Mouse (Mus musculus) olfactory bulb, adult 2 months (tissue): ENCODE data around the gene Nop14. TPM values are rescaled to one million over a fixed set of nuclear protein-coding genes. Genes with fewer than 3 reads are reported as not detected.
A peak's percentile ranks its signal among the peaks of the same experiment; 100 is the strongest.
"Not testable (repeated sequence)": the region's sequence is repeated elsewhere in the genome, so short reads cannot be mapped to it uniquely, and the experiment has no call there.

Experiments
- H3K27ac ChIP-seq: fragments of 200-500 bp; 2 replicates; pipeline ENCODE4 v1.5.1; 2012; ENCODE audit warnings: low read depth, low read length; ENCODE audit not compliant: insufficient read depth
- H3K4me1 ChIP-seq: fragments of 200-500 bp; 2 replicates; pipeline ENCODE4 v1.6.1; 2012; ENCODE audit warnings: low read length; ENCODE audit not compliant: control insufficient read depth, insufficient read depth
- H3K4me3 ChIP-seq: fragments of 200-500 bp; 2 replicates; pipeline ENCODE4 v1.5.1; 2012; ENCODE audit warnings: mild to moderate bottlenecking, low read depth, low read length, moderate library complexity; ENCODE audit not compliant: insufficient read depth
- CTCF ChIP-seq: fragments of 200-500 bp; IDR thresholded peaks from 2 replicates; pipeline ENCODE4 v1.5.1; 2012; ENCODE audit warnings: low read depth, mild to moderate bottlenecking, low read length, moderate library complexity; ENCODE audit not compliant: insufficient read depth
- POLR2A ChIP-seq: fragments of 200-500 bp; IDR thresholded peaks from 2 replicates; pipeline ENCODE4 v1.6.1; 2012; ENCODE audit warnings: mild to moderate bottlenecking, low read depth, low read length, moderate library complexity; ENCODE audit not compliant: insufficient read depth
- WGBS: fragments of 180-500 bp; shearing (Covaris S2); methylation state at CpG from one replicate; pipeline ENCODE4 v1.1.7; 2018; 5-methylcytosine and 5-hydroxymethylcytosine counted together
- polyA plus RNA-seq: library from polyadenylated mRNA; stranded (reverse); fragments of >200 nt; gene quantifications from 2 replicates; pipeline ENCODE4 v1.2.4, GENCODE M21; 2012; ENCODE audit warnings: low replicate concordance; ENCODE audit not compliant: missing spikeins, insufficient read depth, insufficient read length

Gene Nop14
- polyA plus RNA-seq, 1 experiment = not detected

DNA sequence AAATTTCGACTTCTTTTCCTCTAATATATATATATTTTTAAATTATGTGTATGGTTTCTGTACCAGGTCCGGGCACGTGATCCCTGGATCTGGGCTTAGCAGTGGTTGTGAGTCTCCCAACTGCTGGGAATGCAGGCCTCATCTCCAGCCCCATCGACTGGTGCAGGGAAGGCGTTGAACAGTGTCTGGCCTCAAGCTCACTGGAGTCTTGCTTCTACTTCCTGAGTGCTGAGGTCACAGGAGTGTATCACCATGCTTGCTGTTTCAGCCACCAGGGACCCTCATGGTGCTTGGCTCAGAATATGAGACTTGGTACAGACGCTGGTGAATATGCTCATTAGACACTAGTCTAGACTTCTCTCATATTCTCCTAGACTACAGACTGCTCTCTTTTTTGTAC lies 67.3 kb downstream of the Nop14 start:
- peaks cover 13% of the 10 kb centered on the region for H3K4me1 ChIP-seq
- WGBS = 88% methylated on average over 6 of the region's 6 CpGs
- H3K27ac ChIP-seq = no peak overlapping the region
- H3K4me3 ChIP-seq = no peak overlapping the region
- TF ChIP-seq CTCF (no peak), POLR2A (no peak)

DNA sequence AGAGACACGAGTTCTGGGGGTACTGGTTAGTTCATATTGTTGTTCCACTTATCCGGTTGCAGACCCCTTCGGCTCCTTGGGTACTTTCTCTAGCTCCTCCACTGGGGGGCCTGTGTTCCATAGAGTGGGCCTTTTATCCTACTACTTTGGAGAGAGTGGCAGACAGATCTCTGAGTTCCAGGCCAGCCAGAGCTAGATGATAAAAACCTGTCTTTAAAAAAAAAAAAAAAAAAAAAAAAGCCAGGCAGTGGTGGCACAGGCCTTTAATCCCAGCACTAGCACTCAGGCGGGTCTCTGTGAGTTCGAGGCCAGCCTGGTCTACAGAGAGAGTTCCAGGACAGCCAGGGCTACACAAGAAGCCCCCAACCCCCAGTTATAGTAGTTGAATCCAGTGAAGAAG lies 67.7 kb downstream of the Nop14 start:
- H3K4me3 ChIP-seq, H3K27ac ChIP-seq: not testable (repeated sequence)
- 70% methylated on average over 5 of the region's 5 CpGs for WGBS
- H3K4me1 ChIP-seq = peaks cover 13% of the 10 kb centered on the region

- TF ChIP-seq CTCF (no peak), POLR2A (no peak)
- no peak overlapping the region for H3K27ac ChIP-seq
- 19% methylated on average over 5 of the region's 5 CpGs for WGBS
Measured at GRCm38 (mm10) chr5:34591388-34592004, 68.5 kb downstream of the Nop14 start.

GRCm38 (mm10) chr5:34590702-34591101 lies 69.2 kb downstream of the Nop14 start:
- Histone ChIP-seq H3K4me3 (no peak overlapping the region), H3K27ac (no peak overlapping the region), H3K4me1 (peaks cover 13% of the 10 kb centered on the region)
- 41% methylated on average over 4 of the region's 4 CpGs for WGBS
- TF ChIP-seq POLR2A (no peak), CTCF (no peak)

More at GRCm38 (mm10) chr5:34591388-34592004, 68.5 kb downstream of the Nop14 start:
- H3K4me3 ChIP-seq = no peak overlapping the region
- H3K4me1 ChIP-seq = peaks cover 13% of the 10 kb centered on the region

- WGBS = 36% methylated on average over 5 of the region's 5 CpGs
- TF ChIP-seq POLR2A (no peak), CTCF (no peak)
- Histone ChIP-seq H3K4me3 (no peak overlapping the region), H3K27ac (0 out of 2 replicates have a peak overlapping the region, but pooled peaks have one; percentile 44), H3K4me1 (peaks cover 13% of the 10 kb centered on the region)
Measured at GRCm38 (mm10) chr5:34590059-34590458, 69.9 kb downstream of the Nop14 start.

Other genes starting within 250 kb of the Nop14 start
- gene Tnip2, start 146.2 kb downstream of the Nop14 start, polyA plus RNA-seq = not detected in 2 replicates
- gene Sh3bp2, start 134.3 kb downstream of the Nop14 start, polyA plus RNA-seq = not detected in 2 replicates
- gene Add1, start 86.5 kb downstream of the Nop14 start, polyA plus RNA-seq = 584 and 674 TPM in 2 replicates
- not detected in 2 replicates for gene Mfsd10, start 22.9 kb downstream of the Nop14 start, polyA plus RNA-seq
- gene Grk4, start 231 bp upstream of the Nop14 start, polyA plus RNA-seq = not detected in 2 replicates
- gene Htt, start 101.6 kb upstream of the Nop14 start, polyA plus RNA-seq = 45.7 TPM in 1 of 2 replicates, not detected in the other
- gene Msantd1, start 247.9 kb upstream of the Nop14 start, polyA plus RNA-seq = not detected in 2 replicates